Mouse (Mus musculus) heart, embryonic 16.5 days (tissue): ENCODE measurements at regions not wholly inside any gene's neighbourhood (a gene's known extent, or its start where the extent isn't known, plus 50 kb on each side); places are given as distances from the start of the nearest gene placed in this dataset.

Source experiments
- ATAC-seq: fragments of 200-750 bp; cut with Nextera tagmentation; replicated peaks from 2 replicates; pipeline ENCODE4 v1.8.0; 2017; ENCODE audit warnings: moderate number of reproducible peaks; ENCODE audit not compliant: insufficient read depth, low FRiP score; ENCODE audit errors: extremely low read depth
- H3K27ac ChIP-seq: fragments of 300-500 bp; sonication (generic); 2 replicates; pipeline ENCODE4 v1.5.1; 2014; ENCODE audit warnings: mild to moderate bottlenecking, low read length, control low read depth, moderate library complexity
- H3K27me3 ChIP-seq: fragments of 300-500 bp; sonication (generic); 2 replicates; pipeline ENCODE4 v1.6.1; 2014; ENCODE audit warnings: low read length, mixed read lengths; ENCODE audit not compliant: control insufficient read depth, insufficient read depth
- H3K36me3 ChIP-seq: fragments of 300-500 bp; sonication (generic); 2 replicates; pipeline ENCODE4 v1.6.1; 2014; ENCODE audit not compliant: control insufficient read depth, insufficient read depth
- H3K4me1 ChIP-seq: fragments of 300-500 bp; sonication (generic); 2 replicates; pipeline ENCODE4 v1.6.1; 2014; ENCODE audit warnings: low read length, mixed read lengths; ENCODE audit not compliant: control insufficient read depth, insufficient read depth
- H3K4me2 ChIP-seq: fragments of 300-500 bp; sonication (generic); 2 replicates; pipeline ENCODE4 v1.6.1; 2014; ENCODE audit warnings: low read depth, mild to moderate bottlenecking, control low read depth, low read length
- H3K4me3 ChIP-seq: fragments of 300-500 bp; sonication (generic); 2 replicates; pipeline ENCODE4 v1.5.1; 2014; ENCODE audit warnings: mild to moderate bottlenecking, control low read depth, low read length
- H3K9ac ChIP-seq: fragments of 300-500 bp; sonication (generic); 2 replicates; pipeline ENCODE4 v1.6.1; 2014; ENCODE audit warnings: low read length, control low read depth
- H3K9me3 ChIP-seq: fragments of 300-500 bp; sonication (generic); replicated peaks from 2 replicates; pipeline ENCODE4 v1.6.1; 2016; ENCODE audit warnings: low read length; ENCODE audit not compliant: control insufficient read depth
- WGBS: fragments of 180-500 bp; shearing (Covaris S2); extraction: QIAGEN DNeasy Blood & Tissue Kit; methylation state at CpG from one replicate; pipeline ENCODE4 v1.1.7; 2014; 5-methylcytosine and 5-hydroxymethylcytosine counted together

DNA sequence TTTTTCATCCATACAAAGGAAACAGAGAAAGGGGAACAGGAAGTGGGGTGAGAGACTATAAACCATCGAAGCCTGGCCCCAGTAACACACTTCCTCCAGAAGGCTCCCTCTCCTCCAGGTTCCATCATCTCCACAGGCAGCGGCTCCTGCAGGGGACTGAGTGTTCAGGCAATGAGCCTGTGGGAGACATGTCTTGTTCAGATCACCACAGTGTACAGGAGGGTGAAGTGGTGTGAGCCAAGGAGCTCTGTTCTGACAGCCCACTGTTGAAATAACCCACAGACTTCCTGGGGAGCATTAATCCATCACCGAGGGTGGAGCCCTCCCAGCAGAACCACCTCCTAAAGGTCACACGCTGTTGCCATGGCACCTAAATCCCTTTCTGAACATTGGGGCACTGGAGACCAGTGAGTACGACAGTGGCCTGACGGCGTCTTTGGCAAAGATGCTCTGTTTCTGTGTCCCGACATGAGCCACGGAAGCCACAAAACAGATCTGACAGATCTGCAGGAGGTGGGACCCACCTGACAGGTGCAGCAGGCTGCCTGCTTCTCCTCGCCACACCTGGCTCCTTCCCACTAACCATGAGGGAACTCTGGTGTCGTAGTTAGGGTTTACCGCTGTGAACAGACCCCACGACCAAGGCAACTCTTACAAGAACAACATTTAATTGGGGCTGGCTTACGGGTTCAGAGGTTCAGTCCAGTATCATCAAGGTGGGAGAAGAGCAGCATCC, 60.9 kb downstream of the Psmg1 start:
- H3K4me2 ChIP-seq: no peak overlapping the region

GRCm38 (mm10) chr16:95928290-95929260, 62.2 kb downstream of the Psmg1 start:
- Histone ChIP-seq H3K9me3 (no peaks in the 10 kb centered on the region), H3K4me3 (no peak overlapping the region), H3K27ac (no peak overlapping the region), H3K4me1 (no peaks in the 10 kb centered on the region), H3K4me2 (no peak overlapping the region), H3K27me3 (no peaks in the 10 kb centered on the region), H3K9ac (no peak overlapping the region), H3K36me3 (no peaks in the 10 kb centered on the region)
- 63% methylated on average over 18 of the region's 18 CpGs for WGBS
- ATAC-seq: no peak

More for the DNA sequence above, 60.9 kb downstream of the Psmg1 start:
- H3K27ac ChIP-seq: peak overlapping the region; percentile 3; the same call in 1 of the 2 replicates
- no peak overlapping the region for H3K9ac ChIP-seq
- no peak overlapping the region for H3K4me3 ChIP-seq
- H3K36me3 ChIP-seq: no peaks in the 10 kb centered on the region
- no peaks in the 10 kb centered on the region for H3K4me1 ChIP-seq
- 75% methylated on average over 14 of the region's 14 CpGs for WGBS
- H3K27me3 ChIP-seq: no peaks in the 10 kb centered on the region
- ATAC-seq: peak; percentile 37
- H3K9me3 ChIP-seq: no peaks in the 10 kb centered on the region

DNA sequence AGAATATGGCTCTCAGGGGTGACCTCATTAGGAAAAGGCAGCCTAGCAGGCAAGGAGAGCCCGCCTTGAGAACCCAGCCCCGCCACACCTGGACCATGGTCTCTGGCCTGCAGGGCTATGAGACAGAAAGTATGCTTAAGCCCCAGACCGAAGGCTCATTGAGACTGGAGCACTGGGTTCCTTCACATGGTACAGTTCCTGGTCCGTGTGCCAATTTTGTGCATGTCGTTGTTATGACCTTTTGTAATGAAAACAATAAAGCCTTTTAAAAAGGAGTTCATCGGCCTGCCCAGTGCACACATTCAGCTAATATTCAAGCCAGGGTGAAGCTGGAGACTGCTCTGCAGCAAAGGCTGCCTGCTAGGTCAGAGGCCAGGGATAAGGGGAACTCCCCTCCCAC, 64.2 kb downstream of the Psmg1 start:
- Histone ChIP-seq H3K4me1 (no peaks in the 10 kb centered on the region), H3K36me3 (no peaks in the 10 kb centered on the region), H3K9ac (no peak overlapping the region), H3K27me3 (no peaks in the 10 kb centered on the region), H3K4me3 (no peak overlapping the region), H3K27ac (no peak overlapping the region), H3K4me2 (no peak overlapping the region), H3K9me3 (no peaks in the 10 kb centered on the region)
- WGBS: 75% methylated on average over 6 of the region's 6 CpGs
- no peak for ATAC-seq

GRCm38 (mm10) chr16:95924716-95925115, 66.0 kb downstream of the Psmg1 start:
- Histone ChIP-seq H3K4me3 (no peak overlapping the region), H3K4me1 (no peaks in the 10 kb centered on the region), H3K27me3 (no peaks in the 10 kb centered on the region), H3K4me2 (no peak overlapping the region), H3K36me3 (no peaks in the 10 kb centered on the region), H3K9me3 (no peaks in the 10 kb centered on the region), H3K27ac (no peak overlapping the region), H3K9ac (no peak overlapping the region)
- 57% methylated on average over 8 of the region's 8 CpGs for WGBS
- ATAC-seq: no peak

- WGBS: 79% methylated on average over 7 of the region's 7 CpGs
- Histone ChIP-seq H3K9ac (no peak overlapping the region), H3K4me3 (no peak overlapping the region), H3K36me3 (no peaks in the 10 kb centered on the region), H3K4me1 (no peaks in the 10 kb centered on the region), H3K4me2 (no peak overlapping the region), H3K27me3 (no peaks in the 10 kb centered on the region), H3K9me3 (no peaks in the 10 kb centered on the region), H3K27ac (no peak overlapping the region)
- ATAC-seq: no peak
Observed at GRCm38 (mm10) chr16:95923991-95924390, 66.8 kb downstream of the Psmg1 start.

DNA sequence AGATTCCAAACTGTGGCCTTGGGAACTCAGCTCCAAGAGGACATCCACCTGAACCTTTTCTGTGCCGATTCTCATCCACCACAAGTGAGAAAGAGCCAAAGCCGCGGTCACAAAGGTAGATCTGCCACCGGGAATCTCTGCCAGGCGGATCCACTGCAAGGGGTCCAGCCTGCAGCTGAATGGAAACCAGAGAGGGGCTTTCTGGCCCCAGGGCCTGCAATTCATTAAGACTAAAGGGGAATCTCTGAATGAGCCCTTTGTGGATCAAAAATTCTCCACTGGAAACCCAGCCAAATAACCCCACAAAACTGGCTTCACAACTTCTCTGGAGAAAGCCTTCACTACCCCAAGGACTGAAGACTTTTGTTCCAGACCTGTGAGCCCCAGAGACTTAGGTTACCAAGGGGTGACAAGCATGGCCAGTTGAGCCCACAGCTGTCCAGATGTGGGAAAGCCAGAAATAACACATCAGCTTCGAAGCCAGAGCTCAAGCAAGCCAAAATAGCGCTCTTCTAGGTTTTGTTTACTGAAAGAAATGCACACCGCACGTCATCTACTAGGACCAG, 68.3 kb downstream of the Psmg1 start:
- WGBS: 82% methylated on average over 9 of the region's 9 CpGs
- H3K36me3 ChIP-seq: no peaks in the 10 kb centered on the region
- H3K4me2 ChIP-seq: no peak overlapping the region
- H3K4me1 ChIP-seq: no peaks in the 10 kb centered on the region
- no peak overlapping the region for H3K9ac ChIP-seq
- no peaks in the 10 kb centered on the region for H3K9me3 ChIP-seq
- H3K27me3 ChIP-seq: no peaks in the 10 kb centered on the region
- no peak for ATAC-seq
- no peak overlapping the region for H3K4me3 ChIP-seq
- H3K27ac ChIP-seq: no peak overlapping the region

DNA sequence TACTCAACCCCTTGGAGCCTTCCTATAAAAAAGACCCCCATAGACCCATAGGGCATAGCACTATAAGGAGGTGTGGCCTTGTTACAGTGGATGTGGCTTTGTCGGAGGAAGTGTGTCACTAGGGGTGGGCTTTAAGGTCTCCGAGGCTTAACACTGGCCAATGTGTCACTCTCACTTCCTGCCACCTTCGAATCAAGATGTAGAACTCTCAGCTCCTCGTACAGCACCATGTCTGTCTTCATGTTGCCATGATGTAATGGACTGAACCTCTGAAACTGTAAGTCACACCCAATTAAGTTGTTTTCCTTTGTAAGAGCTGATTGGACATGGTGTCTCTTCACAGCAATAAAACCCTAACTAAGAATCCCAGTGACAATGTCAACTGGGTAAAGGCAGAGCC, 69.6 kb downstream of the Psmg1 start:
- H3K4me3 ChIP-seq: no peak overlapping the region
- no peaks in the 10 kb centered on the region for H3K9me3 ChIP-seq
- no peaks in the 10 kb centered on the region for H3K27me3 ChIP-seq
- ATAC-seq: no peak
- no peaks in the 10 kb centered on the region for H3K36me3 ChIP-seq
- no peak overlapping the region for H3K27ac ChIP-seq
- 66% methylated on average over 4 of the region's 4 CpGs for WGBS
- H3K9ac ChIP-seq: no peak overlapping the region
- H3K4me1 ChIP-seq: no peaks in the 10 kb centered on the region
- no peak overlapping the region for H3K4me2 ChIP-seq

- Histone ChIP-seq H3K4me1 (no peaks in the 10 kb centered on the region), H3K4me3 (no peak overlapping the region), H3K4me2 (no peak overlapping the region), H3K36me3 (no peaks in the 10 kb centered on the region), H3K27me3 (no peaks in the 10 kb centered on the region), H3K9ac (no peak overlapping the region), H3K27ac (no peak overlapping the region), H3K9me3 (no peaks in the 10 kb centered on the region)
- ATAC-seq: no peak
- WGBS: 83% methylated on average over 16 of the region's 16 CpGs
Observed at GRCm38 (mm10) chr16:95918651-95919425, 71.9 kb downstream of the Psmg1 start.
